Mouse (Mus musculus) fat pad, adult 2 months (tissue): Measurements from ENCODE around the gene Nobox.

Experiments
- DNase-seq: peaks from one replicate; pipeline ENCODE4 v3.0.0-alpha.2; 2011; ENCODE audit warnings: low read depth, low spot score; ENCODE audit errors: extremely low read depth

Gene Nobox

GRCm38 (mm10) chr6:43278247-43278646 is 31.1 kb downstream of the Nobox start:
- DNase-seq = no peak

DNA sequence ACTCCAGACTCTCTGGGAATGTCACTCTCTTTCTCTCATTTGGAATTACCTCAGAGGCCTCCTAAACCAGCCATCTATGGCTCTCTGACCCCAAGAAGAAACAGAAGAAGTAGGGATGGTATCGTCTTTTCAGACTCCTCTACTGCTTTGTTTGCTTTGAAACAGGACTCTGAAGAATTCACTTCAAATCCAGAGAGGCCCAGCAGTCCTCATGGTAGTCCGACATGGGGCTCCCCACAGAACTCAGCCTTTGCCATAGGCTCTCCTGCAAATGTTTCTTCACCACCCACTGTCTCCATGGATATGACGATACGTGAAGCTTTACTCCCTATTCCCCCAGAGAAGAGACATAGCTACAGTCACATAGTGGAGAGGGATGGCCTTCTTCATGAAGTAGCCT is 35.2 kb downstream of the Nobox start:
- no peak for DNase-seq

DNA sequence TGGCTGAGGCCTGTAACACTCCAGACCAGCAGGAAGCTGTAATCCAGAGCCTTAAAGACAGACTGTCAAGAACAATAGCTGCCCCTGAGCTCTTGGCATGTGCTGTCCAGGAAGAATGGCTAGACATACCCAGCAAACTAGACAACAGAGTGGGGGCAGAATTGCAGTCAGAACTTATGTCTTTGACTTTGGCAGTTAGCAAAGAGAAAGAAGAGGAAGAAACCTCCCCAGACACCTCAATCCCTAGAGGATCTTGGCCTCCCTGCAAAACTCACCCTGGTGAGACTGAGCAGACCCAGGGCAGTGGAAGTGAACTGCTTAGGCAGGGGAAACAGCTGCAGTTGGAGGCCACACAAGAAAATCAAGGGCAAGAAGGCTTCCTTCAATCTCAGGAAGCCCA is 36.8 kb downstream of the Nobox start:
- DNase-seq = no peak

GRCm38 (mm10) chr6:43266356-43266755 is 43.0 kb downstream of the Nobox start:
- no peak for DNase-seq

DNA sequence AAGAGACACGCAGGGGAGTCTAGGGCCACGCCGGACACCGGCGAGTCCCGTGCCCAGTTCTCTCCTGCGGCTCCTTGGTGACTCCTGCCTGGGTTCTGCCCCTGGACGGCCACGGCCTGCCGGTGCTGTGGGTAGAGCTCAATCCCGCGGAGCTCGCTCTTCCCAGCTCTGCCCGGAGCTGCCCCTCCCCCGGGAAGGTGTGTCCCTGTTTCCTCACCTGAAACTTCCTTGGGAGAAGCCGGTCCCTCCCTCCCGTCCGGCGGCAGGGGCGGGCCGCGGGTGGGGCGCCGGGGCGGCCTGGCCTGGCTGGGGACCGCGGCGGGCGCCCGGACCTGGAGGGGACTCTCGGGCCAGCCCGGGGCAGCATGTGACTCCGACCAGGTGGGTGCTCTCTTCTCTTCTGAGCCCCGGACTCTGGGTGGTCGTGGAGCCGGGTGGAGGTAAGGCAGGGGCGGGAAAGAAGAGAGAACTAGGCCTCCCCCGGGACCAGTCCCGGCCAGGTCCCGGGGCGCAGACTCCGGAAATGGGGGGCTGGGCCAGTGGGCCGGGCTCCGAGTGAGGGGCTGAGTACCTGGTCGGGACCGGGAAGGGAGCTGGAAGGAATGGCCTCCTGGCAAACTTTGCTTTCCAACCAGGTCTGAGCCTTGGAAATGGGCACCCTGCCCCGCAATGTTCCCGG is 43.9 kb downstream of the Nobox start, which contains the start of gene Arhgef5:
TSS of gene Arhgef5 (plus strand) at position 220 of the 679 bp plus-strand sequence.
- no peak for DNase-seq

GRCm38 (mm10) chr6:43260756-43261155 is 48.6 kb downstream of the Nobox start:
- DNase-seq = no peak

GRCm38 (mm10) chr6:43254193-43254926 is 55.0 kb downstream of the Nobox start:
- no peak for DNase-seq
